Mouse (Mus musculus): ENCODE results near the gene Cdx2. TPM values are rescaled to one million over a fixed set of nuclear protein-coding genes. Genes with fewer than 3 reads are reported as not detected.

Cdx2 gene
- total and polyA plus RNA-seq, 3 experiments, result not detected

DNA sequence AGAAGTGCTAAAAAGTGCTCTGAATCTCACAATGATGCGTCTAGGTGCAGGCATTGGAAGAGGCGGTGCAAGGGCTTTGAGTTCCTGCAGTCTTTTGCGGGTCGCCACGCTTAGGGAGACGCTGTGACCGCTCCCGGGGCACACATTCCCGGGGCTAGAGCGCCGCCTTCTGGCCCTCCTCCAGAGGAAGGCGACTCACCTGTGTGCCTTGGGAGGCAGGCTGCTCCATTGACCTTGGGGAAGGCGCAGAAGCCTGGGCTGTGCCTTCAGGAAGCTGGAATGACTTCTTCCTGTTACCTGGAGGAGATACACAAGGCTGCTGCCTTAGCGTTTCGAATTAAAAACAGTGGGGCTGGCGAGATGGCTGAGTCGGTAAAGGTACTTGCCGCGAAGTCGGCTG, 12.9 kb downstream of the Cdx2 start:
- Histone ChIP-seq H3K4me2 (ENCODE audit: insufficient read depth, low read depth, poor library complexity, severe bottlenecking) (no peak overlapping the region; the same call in 1 of the 2 replicates), H3K4me3 (replicated peaks in 1 of 3; ENCODE audit: low read depth in 2 of 3, low read length in 2 of 3, poor library complexity in 1 of 3) (no peak overlapping the region), H3K9me3 (replicated peaks; ENCODE audit: low read length) (no peaks in the 10 kb centered on the region), H3K36me3 (replicated peaks in 1 of 2; ENCODE audit: control insufficient read depth in 1 of 2, insufficient read depth in 1 of 2, low read length in 1 of 2) (no peaks in the 10 kb centered on the region), H3K4me1 (ENCODE audit: control insufficient read depth in 1 of 2, insufficient read depth in 2 of 2) (peaks cover 3 to 9% of the 10 kb centered on the region in 2 experiments; a peak in 2 of 4 replicates), H3K27me3 (replicated peaks) (peaks cover 35% of the 10 kb centered on the region), H3K9ac (ENCODE audit: insufficient read depth, low read depth) (no peak overlapping the region), H3K79me2 (replicated peaks; ENCODE audit: control insufficient read depth, extremely low read depth, insufficient read depth, poor library complexity, severe bottlenecking) (no peaks in the 10 kb centered on the region), H3K27ac (ENCODE audit: insufficient read depth, low read depth) (no peak overlapping the region)
- peak; percentile 23 for DNase-seq (ENCODE audit: extremely low read depth)
- TF ChIP-seq GABPA (IDR thresholded peaks at IDR 0.05; ENCODE audit: insufficient replicate concordance, low read depth, low read length) (no peak), NRF1 (IDR thresholded peaks at IDR 0.05; ENCODE audit: low read depth, low read length) (no peak), MAZ (IDR thresholded peaks at IDR 0.05; ENCODE audit: low read depth, low read length) (no peak), USF2 (conservative IDR thresholded peaks at IDR 0.05; ENCODE audit: low read depth, low read length) (no peak), CTCF (conservative IDR thresholded peaks at IDR 0.05 in 1 of 2, IDR thresholded peaks at IDR 0.05 in 1 of 2; ENCODE audit: low read depth in 2 of 2, low read length in 2 of 2) (peak in 1 of 2 experiments; percentile 78; a peak in 2 of 4 replicates), SMC3 (IDR thresholded peaks at IDR 0.05; ENCODE audit: low read depth, low read length) (peak; percentile 53), MEF2A (IDR thresholded peaks at IDR 0.05; ENCODE audit: borderline replicate concordance, low read depth, low read length) (no peak), POLR2AphosphoS2 (IDR thresholded peaks at IDR 0.05; ENCODE audit: low read depth, low read length) (no peak), POLR2A (IDR thresholded peaks at IDR 0.05; ENCODE audit: low read depth, low read length) (no peak), ETS1 (conservative IDR thresholded peaks at IDR 0.05; ENCODE audit: low read depth, low read length) (no peak), ELF1 (IDR thresholded peaks at IDR 0.05; ENCODE audit: low read depth, low read length) (no peak), RAD21 (IDR thresholded peaks at IDR 0.05; ENCODE audit: low read depth, low read length) (peak; percentile 66), CHD1 (IDR thresholded peaks at IDR 0.05; ENCODE audit: low read depth, low read length) (no peak)
- in situ Hi-C loops (cut with MboI; ENCODE audit: low pct_ligation_motif_present, low pct_unique_long_range_greater_than_20kb, low sequenced_read_pairs) (no loop called here), dilution Hi-C loops (cut with MboI; ENCODE audit: extremely low pct_ligation_motif_present, extremely low pct_unique_long_range_greater_than_20kb, low sequenced_read_pairs) (no loop called here)

DNA sequence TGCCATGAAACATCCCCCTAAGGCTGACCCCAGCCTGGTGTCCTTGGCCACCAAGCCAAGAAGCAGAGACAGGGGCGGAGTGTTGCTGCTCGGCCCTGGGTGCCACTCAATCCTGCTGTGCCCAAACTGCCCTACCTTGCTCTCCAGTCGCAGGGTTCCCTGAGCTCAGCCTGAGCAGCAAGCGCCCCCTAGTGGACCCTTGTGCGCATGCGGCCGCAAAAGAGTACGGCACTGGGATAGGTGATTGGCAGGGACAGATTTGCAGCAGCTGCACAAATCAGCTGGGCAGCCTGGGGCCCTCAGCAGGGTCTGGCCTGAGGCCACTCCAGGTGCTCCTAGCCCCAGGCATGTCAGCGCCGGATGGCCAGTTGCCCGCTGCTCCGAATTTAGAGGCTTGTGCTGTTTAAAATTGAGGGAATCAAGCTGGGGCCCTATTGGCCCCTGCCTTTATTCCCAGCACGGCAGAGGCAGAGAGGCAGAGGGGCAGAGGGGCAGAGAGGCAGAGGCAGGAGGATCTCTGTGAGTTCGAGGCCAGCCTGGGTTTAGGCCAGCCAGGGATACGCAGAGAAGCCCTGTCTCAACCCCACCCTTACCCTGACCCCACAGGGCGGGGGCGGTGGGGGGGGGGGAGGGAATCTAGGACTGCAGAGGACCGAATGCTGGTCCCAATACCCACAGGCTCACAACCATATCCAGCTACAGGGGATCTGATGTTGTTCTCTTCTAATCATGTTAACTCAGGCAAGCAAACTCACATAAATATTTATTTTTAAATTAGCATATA, 13.8 kb downstream of the Cdx2 start:
- Histone ChIP-seq H3K4me2 (ENCODE audit: insufficient read depth, low read depth, poor library complexity, severe bottlenecking) (no peak overlapping the region), H3K4me1 (ENCODE audit: control insufficient read depth in 1 of 2, insufficient read depth in 2 of 2) (peaks cover 3 to 9% of the 10 kb centered on the region in 2 experiments; a peak in 2 of 4 replicates), H3K9me3 (replicated peaks; ENCODE audit: low read length) (no peaks in the 10 kb centered on the region), H3K9ac (ENCODE audit: insufficient read depth, low read depth) (no peak overlapping the region), H3K79me2 (replicated peaks; ENCODE audit: control insufficient read depth, extremely low read depth, insufficient read depth, poor library complexity, severe bottlenecking) (no peaks in the 10 kb centered on the region), H3K27ac (ENCODE audit: insufficient read depth, low read depth) (no peak overlapping the region), H3K27me3 (replicated peaks) (peaks cover 29% of the 10 kb centered on the region), H3K4me3 (replicated peaks in 1 of 3; ENCODE audit: low read depth in 2 of 3, low read length in 2 of 3, poor library complexity in 1 of 3) (no peak overlapping the region), H3K36me3 (replicated peaks in 1 of 2; ENCODE audit: control insufficient read depth in 1 of 2, insufficient read depth in 1 of 2, low read length in 1 of 2) (no peaks in the 10 kb centered on the region)
- TF ChIP-seq CTCF (conservative IDR thresholded peaks at IDR 0.05 in 1 of 2, IDR thresholded peaks at IDR 0.05 in 1 of 2; ENCODE audit: low read depth in 2 of 2, low read length in 2 of 2), result peak; percentile 67 to 95
- TF ChIP-seq USF1 (IDR thresholded peaks at IDR 0.05; ENCODE audit: low read depth, low read length), result no peak
- no peak for TF ChIP-seq HCFC1 (IDR thresholded peaks at IDR 0.05; ENCODE audit: low read depth, low read length)
- TF ChIP-seq RAD21 (IDR thresholded peaks at IDR 0.05; ENCODE audit: low read depth, low read length), result peak; percentile 80
- TF ChIP-seq SIN3A (IDR thresholded peaks at IDR 0.05; ENCODE audit: low read length), result no peak
- TF ChIP-seq IRF4 (IDR thresholded peaks at IDR 0.05; ENCODE audit: low read depth, low read length), result peak; percentile 16; the same call in 1 of the 2 replicates
- TF ChIP-seq NELFE (IDR thresholded peaks at IDR 0.05; ENCODE audit: low read depth, low read length), result peak; percentile 56; the same call in 1 of the 2 replicates
- TF ChIP-seq MEF2A (IDR thresholded peaks at IDR 0.05; ENCODE audit: borderline replicate concordance, low read depth, low read length), result 0 out of 2 replicates have a peak, but pooled peaks have one; percentile 36
- TF ChIP-seq E2F4 (IDR thresholded peaks at IDR 0.05; ENCODE audit: insufficient replicate concordance, low read depth, low read length), result no peak
- peak; percentile 70 for TF ChIP-seq TCF12 (IDR thresholded peaks at IDR 0.05; ENCODE audit: low read depth, low read length)
- TF ChIP-seq NRF1 (IDR thresholded peaks at IDR 0.05; ENCODE audit: low read depth, low read length), result peak; percentile 64
- TF ChIP-seq USF2 (conservative IDR thresholded peaks at IDR 0.05; ENCODE audit: low read depth, low read length), result no peak
- TF ChIP-seq SMC3 (IDR thresholded peaks at IDR 0.05; ENCODE audit: low read depth, low read length), result peak; percentile 81
- no peak for TF ChIP-seq JUN (IDR thresholded peaks at IDR 0.05; ENCODE audit: insufficient read depth, low read depth, low read length)
- no peak for TF ChIP-seq POLR2AphosphoS2 (IDR thresholded peaks at IDR 0.05; ENCODE audit: low read depth, low read length)
- no peak for TF ChIP-seq POLR2A (IDR thresholded peaks at IDR 0.05; ENCODE audit: low read depth, low read length)
- TF ChIP-seq CHD1 (IDR thresholded peaks at IDR 0.05; ENCODE audit: low read depth, low read length), result no peak
- TF ChIP-seq RCOR1 (conservative IDR thresholded peaks at IDR 0.05; ENCODE audit: low read depth, low read length), result no peak
- TF ChIP-seq MXI1 (IDR thresholded peaks at IDR 0.05; ENCODE audit: low read depth, low read length), result no peak
- TF ChIP-seq CHD2 (IDR thresholded peaks at IDR 0.05; ENCODE audit: low read length), result no peak
- TF ChIP-seq ZC3H11A (IDR thresholded peaks at IDR 0.05; ENCODE audit: low read depth, low read length), result peak; percentile 16; the same call in 1 of the 2 replicates
- TF ChIP-seq GABPA (IDR thresholded peaks at IDR 0.05; ENCODE audit: insufficient replicate concordance, low read depth, low read length), result no peak
- no peak for TF ChIP-seq MAZ (IDR thresholded peaks at IDR 0.05; ENCODE audit: low read depth, low read length)
- TF ChIP-seq ELF1 (IDR thresholded peaks at IDR 0.05; ENCODE audit: low read depth, low read length), result no peak
- TF ChIP-seq MYC (IDR thresholded peaks at IDR 0.05; ENCODE audit: low read depth, low read length), result peak; percentile 61
- TF ChIP-seq MAX (IDR thresholded peaks at IDR 0.05; ENCODE audit: low read length), result peak; percentile 41; the same call in 1 of the 2 replicates
- DNase-seq (ENCODE audit: extremely low read depth), result peak; percentile 80
- dilution Hi-C loops (cut with MboI; ENCODE audit: extremely low pct_ligation_motif_present, extremely low pct_unique_long_range_greater_than_20kb, low sequenced_read_pairs), result no loop called here
- in situ Hi-C loops (cut with MboI; ENCODE audit: low pct_ligation_motif_present, low pct_unique_long_range_greater_than_20kb, low sequenced_read_pairs), result no loop called here
